Mouse (Mus musculus): Measurements from ENCODE around the gene Htra2.

Gene Htra2

GRCm38 (mm10) chr6:83070311-83071219, 15.5 kb upstream of the Htra2 start:
- intact Hi-C loops (cut with DNase I), result no loop called here

- intact Hi-C loops (cut with DNase I), result no loop called here
Measured at GRCm38 (mm10) chr6:83070247-83070310, 15.0 kb upstream of the Htra2 start, which contains the start of gene Tlx2. Gene Tlx2, minus strand, starts transcription at chr6:83070293.

GRCm38 (mm10) chr6:83069488-83070246, 14.6 kb upstream of the Htra2 start:
- intact Hi-C loops (cut with DNase I), result no loop called here

GRCm38 (mm10) chr6:83068706-83069487, 13.8 kb upstream of the Htra2 start:
- intact Hi-C loops (cut with DNase I), result no loop called here

GRCm38 (mm10) chr6:83068221-83068620, 13.1 kb upstream of the Htra2 start:
- intact Hi-C loops (cut with DNase I), result no loop called here

- intact Hi-C loops (cut with DNase I), result no loop called here
Measured at GRCm38 (mm10) chr6:83066441-83066840, 11.4 kb upstream of the Htra2 start.

GRCm38 (mm10) chr6:83065995-83066394, 10.9 kb upstream of the Htra2 start:
- intact Hi-C loops (cut with DNase I), result no loop called here

- intact Hi-C loops (cut with DNase I), result loop anchor here (5.0 kb wide), 1 partner anchor 61 kb away; no protein-coding TSS in a partner anchor
Measured at GRCm38 (mm10) chr6:83058725-83059124, 3.7 kb upstream of the Htra2 start.

GRCm38 (mm10) chr6:83057790-83058189, 2.7 kb upstream of the Htra2 start, which contains the start of gene Dqx1:
Gene Dqx1, plus strand, starts transcription at chr6:83057844.
- intact Hi-C loops (cut with DNase I), result loop anchor here (5.0 kb wide), 1 partner anchor 60 kb away; no protein-coding TSS in a partner anchor

GRCm38 (mm10) chr6:83054074-83054851, 810 bp downstream of the Htra2 start, which contains the start of gene Aup1:
Gene Aup1, plus strand, starts transcription at chr6:83054521.
- intact Hi-C loops (cut with DNase I), result no loop called here

- intact Hi-C loops (cut with DNase I), result no loop called here
Measured at GRCm38 (mm10) chr6:83053136-83053960, 1.7 kb downstream of the Htra2 start.

- intact Hi-C loops (cut with DNase I), result no loop called here
Measured at GRCm38 (mm10) chr6:83049367-83049766, 5.7 kb downstream of the Htra2 start.

GRCm38 (mm10) chr6:83044742-83045141, 10.3 kb downstream of the Htra2 start:
- intact Hi-C loops (cut with DNase I), result no loop called here

- intact Hi-C loops (cut with DNase I), result no loop called here
Measured at GRCm38 (mm10) chr6:83043993-83044392, 11.1 kb downstream of the Htra2 start.

GRCm38 (mm10) chr6:83043561-83043960, 11.5 kb downstream of the Htra2 start:
- intact Hi-C loops (cut with DNase I), result no loop called here

- intact Hi-C loops (cut with DNase I), result no loop called here
Measured at GRCm38 (mm10) chr6:83040601-83041000, 14.5 kb downstream of the Htra2 start.

GRCm38 (mm10) chr6:83038496-83039012, 16.5 kb downstream of the Htra2 start:
- intact Hi-C loops (cut with DNase I), result no loop called here

- intact Hi-C loops (cut with DNase I), result no loop called here
Measured at GRCm38 (mm10) chr6:83037188-83037587, 17.9 kb downstream of the Htra2 start.

- intact Hi-C loops (cut with DNase I), result loop anchor here (5.0 kb wide), 1 partner anchor 37 kb away; no protein-coding TSS in a partner anchor
Measured at GRCm38 (mm10) chr6:83034463-83035055, 20.5 kb downstream of the Htra2 start.
